Mouse (Mus musculus) intestine, embryonic 15.5 days (tissue): ENCODE data around the gene Fxyd5. TPM values are rescaled to one million over a fixed set of nuclear protein-coding genes. Genes with fewer than 3 reads are reported as not detected.

Source experiments
- ATAC-seq: fragments of 200-750 bp; cut with Nextera tagmentation; 2 replicates; pipeline ENCODE4 v1.8.0; 2017; ENCODE audit warnings: moderate TSS enrichment, moderate library complexity
- H3K27ac ChIP-seq: fragments of 300-500 bp; sonication (generic); 2 replicates; pipeline ENCODE4 v1.5.1; 2015; ENCODE audit warnings: mild to moderate bottlenecking, inconsistent platforms
- H3K27me3 ChIP-seq: fragments of 300-500 bp; sonication (generic); replicated peaks from 2 replicates; pipeline ENCODE4 v1.6.1; 2015; ENCODE audit warnings: inconsistent platforms
- H3K36me3 ChIP-seq: fragments of 300-500 bp; sonication (generic); 2 replicates; pipeline ENCODE4 v1.6.1; 2015; ENCODE audit warnings: inconsistent platforms
- H3K4me1 ChIP-seq: fragments of 300-500 bp; sonication (generic); replicated peaks from 2 replicates; pipeline ENCODE4 v1.6.1; 2015; ENCODE audit warnings: inconsistent platforms
- H3K4me2 ChIP-seq: fragments of 300-500 bp; sonication (generic); replicated peaks from 2 replicates; pipeline ENCODE4 v1.6.1; 2015; ENCODE audit warnings: mild to moderate bottlenecking, inconsistent platforms
- H3K4me3 ChIP-seq: fragments of 300-500 bp; sonication (generic); replicated peaks from 2 replicates; pipeline ENCODE4 v1.5.1; 2015; ENCODE audit warnings: inconsistent platforms
- H3K9ac ChIP-seq: fragments of 300-500 bp; sonication (generic); 2 replicates; pipeline ENCODE4 v1.6.1; 2015; ENCODE audit warnings: inconsistent platforms
- H3K9me3 ChIP-seq: fragments of 300-500 bp; sonication (generic); 2 replicates; pipeline ENCODE4 v1.6.1; 2016; ENCODE audit warnings: inconsistent platforms
- WGBS: fragments of 180-500 bp; shearing (Covaris S2); methylation state at CpG from one replicate; pipeline ENCODE4 v1.1.7; 2015; 5-methylcytosine and 5-hydroxymethylcytosine counted together
- polyA plus RNA-seq: library from polyadenylated mRNA; unstranded; fragments of >200 nt; fragmentation: Nextera tagmentation; extraction: Ambion mirVana; gene quantifications from 2 replicates; pipeline ENCODE4 v1.2.1, GENCODE M21; 2015

The Fxyd5 gene
- polyA plus RNA-seq, 1 experiment from 2014 or later = 21.7 TPM

GRCm38 (mm10) chr7:31059919-31060620 is 17.8 kb upstream of the Fxyd5 start:
- H3K9ac ChIP-seq = no peak overlapping the region
- H3K4me2 ChIP-seq = no peak overlapping the region
- H3K36me3 ChIP-seq = no peaks in the 10 kb centered on the region
- no peak for ATAC-seq
- H3K9me3 ChIP-seq = no peaks in the 10 kb centered on the region
- no peaks in the 10 kb centered on the region for H3K27me3 ChIP-seq
- no peak overlapping the region for H3K27ac ChIP-seq
- H3K4me3 ChIP-seq = no peak overlapping the region
- H3K4me1 ChIP-seq = peaks cover 12% of the 10 kb centered on the region; the same call in 1 of the 2 replicates
- 69% methylated on average over 11 of the region's 11 CpGs for WGBS

GRCm38 (mm10) chr7:31059108-31059507 is 16.8 kb upstream of the Fxyd5 start, which contains the start of gene Lgi4:
Gene Lgi4, plus strand, starts transcription at chr7:31059342.
- 1% methylated on average over 2 of the region's 2 CpGs for WGBS
- no peaks in the 10 kb centered on the region for H3K36me3 ChIP-seq

GRCm38 (mm10) chr7:31058211-31058610 is 15.9 kb upstream of the Fxyd5 start:
- H3K4me3 ChIP-seq = no peak overlapping the region
- no peak overlapping the region for H3K4me2 ChIP-seq
- no peak overlapping the region for H3K27ac ChIP-seq
- peaks cover 3% of the 10 kb centered on the region; the same call in 1 of the 2 replicates for H3K27me3 ChIP-seq
- WGBS = 85% methylated on average over 6 of the region's 6 CpGs
- no peak for ATAC-seq
- H3K9ac ChIP-seq = no peak overlapping the region
- H3K9me3 ChIP-seq = no peaks in the 10 kb centered on the region
- H3K4me1 ChIP-seq = peaks cover 25% of the 10 kb centered on the region
- H3K36me3 ChIP-seq = no peaks in the 10 kb centered on the region

More at GRCm38 (mm10) chr7:31059108-31059507, 16.8 kb upstream of the Fxyd5 start, which contains the start of gene Lgi4:
- no peaks in the 10 kb centered on the region for H3K9me3 ChIP-seq
- peaks cover 19% of the 10 kb centered on the region for H3K4me1 ChIP-seq
- H3K27ac ChIP-seq = no peak within 1 kb of the TSS
- no peak within 1 kb of the TSS for H3K9ac ChIP-seq
- no peak within 1 kb of the TSS for H3K4me3 ChIP-seq
- H3K27me3 ChIP-seq = no peaks in the 10 kb centered on the region; the same call in 1 of the 2 replicates
- H3K4me2 ChIP-seq = no peak within 1 kb of the TSS
- peak; percentile 60 for ATAC-seq

- peaks cover 8% of the 10 kb centered on the region for H3K27me3 ChIP-seq
- 75% methylated on average over 5 of the region's 5 CpGs for WGBS
- H3K9me3 ChIP-seq = no peaks in the 10 kb centered on the region
- ATAC-seq = no peak
- H3K4me1 ChIP-seq = peaks cover 30% of the 10 kb centered on the region
- no peak overlapping the region for H3K27ac ChIP-seq
- no peak overlapping the region for H3K9ac ChIP-seq
- no peak overlapping the region for H3K4me3 ChIP-seq
- H3K4me2 ChIP-seq = no peak overlapping the region
- no peaks in the 10 kb centered on the region for H3K36me3 ChIP-seq
Observed at GRCm38 (mm10) chr7:31057730-31058129, 15.4 kb upstream of the Fxyd5 start.

GRCm38 (mm10) chr7:31057071-31057470 is 14.8 kb upstream of the Fxyd5 start, which contains the start of gene Fxyd1:
Gene Fxyd1, minus strand, starts transcription at chr7:31057199.
- Histone ChIP-seq H3K36me3 (no peaks in the 10 kb centered on the region), H3K27ac (no peak within 1 kb of the TSS), H3K4me1 (peaks cover 36% of the 10 kb centered on the region), H3K27me3 (peaks cover 15% of the 10 kb centered on the region), H3K4me2 (no peak within 1 kb of the TSS), H3K9ac (no peak within 1 kb of the TSS), H3K9me3 (no peaks in the 10 kb centered on the region), H3K4me3 (no peak within 1 kb of the TSS)
- 77% methylated on average over 2 of the region's 2 CpGs for WGBS
- no peak for ATAC-seq

GRCm38 (mm10) chr7:31056448-31056847 is 14.2 kb upstream of the Fxyd5 start:
- Histone ChIP-seq H3K27ac (no peak overlapping the region), H3K4me3 (no peak overlapping the region), H3K9ac (no peak overlapping the region), H3K27me3 (peaks cover 21% of the 10 kb centered on the region), H3K9me3 (no peaks in the 10 kb centered on the region), H3K36me3 (no peaks in the 10 kb centered on the region), H3K4me2 (no peak overlapping the region), H3K4me1 (peaks cover 43% of the 10 kb centered on the region)
- ATAC-seq = no peak
- whole genome bisulfite sequencing = 72% methylated on average over 7 of the region's 7 CpGs

GRCm38 (mm10) chr7:31055883-31056282 is 13.6 kb upstream of the Fxyd5 start:
- no peak for ATAC-seq
- no peaks in the 10 kb centered on the region for H3K9me3 ChIP-seq
- H3K4me3 ChIP-seq = no peak overlapping the region
- no peak overlapping the region for H3K9ac ChIP-seq
- H3K27ac ChIP-seq = no peak overlapping the region
- peaks cover 48% of the 10 kb centered on the region for H3K4me1 ChIP-seq
- no peaks in the 10 kb centered on the region for H3K36me3 ChIP-seq
- H3K4me2 ChIP-seq = no peak overlapping the region
- WGBS = 21% methylated on average over 3 of the region's 4 CpGs
- H3K27me3 ChIP-seq = peaks cover 27% of the 10 kb centered on the region

GRCm38 (mm10) chr7:31055354-31055824 is 13.1 kb upstream of the Fxyd5 start:
- Histone ChIP-seq H3K27ac (peak overlapping the region; percentile 71), H3K4me2 (peak overlapping the region; percentile 54), H3K27me3 (peaks cover 31% of the 10 kb centered on the region), H3K4me1 (peaks cover 53% of the 10 kb centered on the region), H3K9ac (peak overlapping the region; percentile 30), H3K36me3 (no peaks in the 10 kb centered on the region), H3K4me3 (peak overlapping the region; percentile 34), H3K9me3 (no peaks in the 10 kb centered on the region)
- WGBS = 15% methylated on average over 10 of the region's 10 CpGs
- peak; percentile 79 for ATAC-seq

- Histone ChIP-seq H3K9ac (peak overlapping the region; percentile 30; the same call in 1 of the 2 replicates), H3K4me1 (peaks cover 59% of the 10 kb centered on the region), H3K27me3 (peaks cover 37% of the 10 kb centered on the region), H3K36me3 (no peaks in the 10 kb centered on the region), H3K4me3 (peak overlapping the region; percentile 34), H3K9me3 (no peaks in the 10 kb centered on the region), H3K4me2 (peak overlapping the region; percentile 54), H3K27ac (peak overlapping the region; percentile 71)
- no peak for ATAC-seq
- WGBS = 51% methylated on average over 11 of the region's 11 CpGs
Observed at GRCm38 (mm10) chr7:31054661-31055320, 12.5 kb upstream of the Fxyd5 start.

GRCm38 (mm10) chr7:31053882-31054447 is 11.7 kb upstream of the Fxyd5 start:
- peak overlapping the region; percentile 49; the same call in 1 of the 2 replicates for H3K4me2 ChIP-seq
- no peaks in the 10 kb centered on the region for H3K9me3 ChIP-seq
- no peaks in the 10 kb centered on the region for H3K36me3 ChIP-seq
- 34% methylated on average over 10 of the region's 10 CpGs for WGBS
- peaks cover 44% of the 10 kb centered on the region for H3K27me3 ChIP-seq
- no peak overlapping the region for H3K27ac ChIP-seq
- ATAC-seq = no peak
- no peak overlapping the region for H3K9ac ChIP-seq
- peaks cover 59% of the 10 kb centered on the region for H3K4me1 ChIP-seq
- no peak overlapping the region for H3K4me3 ChIP-seq

- Histone ChIP-seq H3K9ac (no peak overlapping the region), H3K9me3 (no peaks in the 10 kb centered on the region), H3K4me2 (peak overlapping the region; percentile 49), H3K36me3 (no peaks in the 10 kb centered on the region), H3K27ac (no peak overlapping the region), H3K4me1 (peaks cover 57% of the 10 kb centered on the region), H3K27me3 (peaks cover 44% of the 10 kb centered on the region), H3K4me3 (peak overlapping the region; percentile 14)
- WGBS = 5% methylated on average over 34 of the region's 34 CpGs
- peak; percentile 28 for ATAC-seq
Observed at GRCm38 (mm10) chr7:31052636-31053434, 10.6 kb upstream of the Fxyd5 start.
